Mouse (Mus musculus): ENCODE measurements at regions not wholly inside any gene's neighbourhood (a gene's known extent, or its start where the extent isn't known, plus 50 kb on each side); places are given as distances from the start of the nearest gene placed in this dataset.

DNA sequence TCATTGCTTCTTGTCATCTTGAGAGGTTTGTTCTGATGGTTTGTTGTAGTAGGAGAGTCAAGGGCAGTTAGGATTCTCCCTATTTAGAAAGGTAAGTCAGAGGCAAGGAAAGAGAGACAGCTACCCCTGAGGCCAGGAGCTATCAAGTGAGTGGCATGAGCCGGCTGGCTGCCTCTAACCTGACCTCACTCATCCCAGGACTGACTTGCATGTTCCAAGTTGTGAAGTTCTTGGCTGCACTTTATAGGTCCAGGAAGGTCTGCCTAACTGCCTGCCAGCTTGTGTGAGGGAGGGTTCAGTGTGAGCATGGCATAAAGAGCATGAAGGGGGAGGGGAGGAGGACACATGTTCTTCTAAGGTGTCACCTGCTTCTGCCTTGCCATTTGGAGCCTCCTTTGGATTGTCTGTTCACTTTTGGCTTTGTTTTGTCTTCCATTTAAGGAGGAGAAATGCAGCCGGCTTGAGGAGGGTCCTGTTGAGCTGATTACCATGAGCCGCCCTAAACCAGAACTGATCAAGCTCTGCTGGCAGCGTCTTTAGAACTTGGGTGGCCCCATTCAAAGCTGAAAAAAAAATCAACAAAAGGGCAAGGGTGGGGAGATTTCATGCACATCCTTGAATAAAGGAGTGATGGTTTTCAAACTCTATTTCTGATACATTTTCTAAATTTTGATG is 160.8 kb downstream of the En1 start:
- Histone ChIP-seq H3K9ac (no peak overlapping the region), H3K4me3 (no peak overlapping the region), H3K4me2 (no peak overlapping the region), H3K36me3 (no peaks in the 10 kb centered on the region), H3K4me1 (replicated peaks) (0 out of 2 replicates have a peak, but pooled peaks cover 4% of the 10 kb centered on the region), H3K27ac (no peak overlapping the region), H3K27me3 (no peaks in the 10 kb centered on the region), H3K9me3 (no peaks in the 10 kb centered on the region)
- 52% methylated on average over 4 of the region's 4 CpGs for WGBS
- no peak for ATAC-seq (ENCODE audit: low FRiP score)

DNA sequence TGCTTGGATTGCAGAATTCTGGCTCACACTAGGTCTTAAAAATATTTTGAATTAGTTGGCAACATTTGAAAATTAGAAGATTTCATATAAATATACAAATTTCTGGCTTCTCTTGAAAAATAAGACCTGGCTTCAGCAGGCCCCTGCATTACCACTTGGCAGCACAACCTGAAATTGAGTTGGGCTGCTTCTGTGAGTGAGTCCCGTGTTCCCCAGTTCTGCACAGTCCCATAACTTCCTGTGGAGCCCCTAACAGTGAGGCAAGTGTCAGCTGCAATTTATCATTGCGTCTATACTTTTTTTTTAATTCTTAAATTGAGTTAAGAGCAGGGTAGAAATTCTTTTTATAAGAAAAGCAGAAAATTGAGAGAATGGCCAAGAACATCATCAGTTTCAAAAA is 164.8 kb downstream of the En1 start:
- Histone ChIP-seq H3K4me2 (no peak overlapping the region), H3K4me1 (replicated peaks) (no peaks in the 10 kb centered on the region), H3K4me3 (no peak overlapping the region), H3K36me3 (no peaks in the 10 kb centered on the region), H3K27me3 (no peaks in the 10 kb centered on the region), H3K27ac (no peak overlapping the region), H3K9me3 (no peaks in the 10 kb centered on the region), H3K9ac (no peak overlapping the region)
- no peak for ATAC-seq (ENCODE audit: low FRiP score)
- 88% methylated on average over 2 of the region's 2 CpGs for whole genome bisulfite sequencing

DNA sequence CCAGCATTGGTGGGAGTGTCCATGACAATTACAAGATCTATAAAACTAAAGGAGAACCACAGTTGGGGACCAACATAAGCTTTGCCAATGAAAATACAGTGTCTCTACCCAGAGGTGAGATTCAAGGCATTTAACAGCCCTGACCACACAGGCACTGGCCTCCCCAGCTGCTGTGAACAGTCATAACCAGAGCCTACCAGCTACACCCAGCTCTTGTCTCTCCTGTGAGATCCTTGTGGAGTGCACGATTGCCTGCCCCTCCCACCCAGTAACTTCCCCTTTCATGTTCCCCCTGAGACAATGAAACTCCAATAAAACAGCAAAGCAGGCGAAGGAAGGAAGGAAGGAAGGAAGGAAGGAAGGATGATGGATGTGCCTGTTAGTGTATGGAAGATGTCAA is 169.1 kb downstream of the En1 start:
- no peaks in the 10 kb centered on the region for H3K9me3 ChIP-seq
- H3K27ac ChIP-seq, result no peak overlapping the region
- WGBS, result 40% methylated on average over 2 of the region's 2 CpGs
- no peak overlapping the region for H3K4me2 ChIP-seq
- no peak overlapping the region for H3K9ac ChIP-seq
- H3K27me3 ChIP-seq, result no peaks in the 10 kb centered on the region
- H3K4me3 ChIP-seq, result no peak overlapping the region
- no peak for ATAC-seq (ENCODE audit: low FRiP score)
- H3K4me1 ChIP-seq (replicated peaks), result no peaks in the 10 kb centered on the region
- no peaks in the 10 kb centered on the region for H3K36me3 ChIP-seq

DNA sequence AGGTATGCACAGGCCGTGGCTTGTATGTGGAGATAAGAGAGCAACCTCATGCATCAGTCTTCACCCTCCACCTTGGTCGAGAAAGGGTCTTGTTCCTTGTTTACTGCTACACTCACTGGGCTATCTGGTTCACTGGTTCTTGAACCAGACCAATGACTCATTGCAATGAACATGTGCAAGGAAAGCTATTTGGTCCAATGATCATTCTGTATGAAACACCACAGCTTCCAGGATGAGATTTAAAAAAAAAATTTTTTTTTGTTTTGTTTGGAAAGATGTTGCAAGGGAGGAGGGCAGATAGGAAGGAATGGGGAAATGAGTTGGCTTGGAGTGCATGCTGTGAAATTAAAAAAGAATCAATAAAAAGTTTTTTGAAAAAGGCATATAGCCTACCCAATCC is 174.7 kb downstream of the En1 start:
- Histone ChIP-seq H3K4me3 (no peak overlapping the region), H3K4me1 (replicated peaks) (no peaks in the 10 kb centered on the region), H3K9me3 (no peaks in the 10 kb centered on the region), H3K36me3 (no peaks in the 10 kb centered on the region), H3K9ac (no peak overlapping the region), H3K27ac (no peak overlapping the region), H3K4me2 (no peak overlapping the region), H3K27me3 (no peaks in the 10 kb centered on the region)
- ATAC-seq (ENCODE audit: low FRiP score), result no peak
- WGBS, result 87% methylated on average over 2 of the region's 2 CpGs

DNA sequence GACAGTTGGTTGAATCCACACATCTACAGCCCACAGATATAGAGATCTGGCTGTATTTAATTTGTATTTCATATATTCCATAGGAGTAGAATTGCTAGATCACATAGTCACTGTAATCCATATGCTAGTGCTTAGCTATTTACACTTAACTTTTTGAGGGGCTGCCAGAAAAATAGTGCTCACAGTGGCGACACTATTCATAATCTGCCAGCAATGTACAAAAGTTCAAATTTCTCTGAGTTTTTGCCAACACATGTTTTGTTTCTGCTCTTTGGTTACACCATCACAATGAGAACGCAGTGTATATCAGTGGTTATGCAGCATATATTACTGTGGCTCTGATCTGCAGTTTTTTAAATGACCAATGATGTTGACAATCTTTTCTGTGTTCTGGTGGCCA is 175.2 kb downstream of the En1 start:
- no peak overlapping the region for H3K9ac ChIP-seq
- H3K27me3 ChIP-seq, result no peaks in the 10 kb centered on the region
- H3K4me2 ChIP-seq, result no peak overlapping the region
- 94% methylated on average over 2 of the region's 2 CpGs for WGBS
- H3K36me3 ChIP-seq, result no peaks in the 10 kb centered on the region
- no peaks in the 10 kb centered on the region for H3K9me3 ChIP-seq
- ATAC-seq (ENCODE audit: low FRiP score), result no peak
- H3K4me3 ChIP-seq, result no peak overlapping the region
- no peak overlapping the region for H3K27ac ChIP-seq
- no peaks in the 10 kb centered on the region for H3K4me1 ChIP-seq (replicated peaks)

DNA sequence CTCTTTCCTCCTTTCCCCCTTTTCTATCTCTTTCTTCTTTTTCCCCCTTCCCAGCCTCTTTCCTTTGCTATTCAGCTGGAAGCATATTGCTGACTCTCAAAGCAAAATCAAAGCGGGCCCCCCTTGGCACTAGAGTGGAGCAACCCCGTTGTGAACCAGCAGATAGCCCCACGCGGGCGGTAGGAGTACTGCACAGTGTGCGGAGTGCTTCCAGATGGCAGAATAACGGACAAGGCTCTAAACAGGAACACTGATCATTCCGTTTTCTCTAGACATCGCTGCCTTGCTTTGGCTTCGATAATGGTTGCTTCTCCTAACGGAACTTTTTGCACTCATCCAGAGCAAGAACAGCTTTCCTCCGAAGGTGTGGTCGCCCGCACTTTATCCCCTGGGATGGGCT is 193.0 kb downstream of the En1 start:
- 69% methylated on average over 14 of the region's 14 CpGs for WGBS
- no peaks in the 10 kb centered on the region for H3K4me1 ChIP-seq (replicated peaks)
- H3K9me3 ChIP-seq, result no peaks in the 10 kb centered on the region
- H3K36me3 ChIP-seq, result no peaks in the 10 kb centered on the region
- H3K4me2 ChIP-seq, result no peak overlapping the region
- no peak for ATAC-seq (ENCODE audit: low FRiP score)
- no peaks in the 10 kb centered on the region for H3K27me3 ChIP-seq
- H3K27ac ChIP-seq, result no peak overlapping the region
- H3K9ac ChIP-seq, result no peak overlapping the region
- H3K4me3 ChIP-seq, result no peak overlapping the region

DNA sequence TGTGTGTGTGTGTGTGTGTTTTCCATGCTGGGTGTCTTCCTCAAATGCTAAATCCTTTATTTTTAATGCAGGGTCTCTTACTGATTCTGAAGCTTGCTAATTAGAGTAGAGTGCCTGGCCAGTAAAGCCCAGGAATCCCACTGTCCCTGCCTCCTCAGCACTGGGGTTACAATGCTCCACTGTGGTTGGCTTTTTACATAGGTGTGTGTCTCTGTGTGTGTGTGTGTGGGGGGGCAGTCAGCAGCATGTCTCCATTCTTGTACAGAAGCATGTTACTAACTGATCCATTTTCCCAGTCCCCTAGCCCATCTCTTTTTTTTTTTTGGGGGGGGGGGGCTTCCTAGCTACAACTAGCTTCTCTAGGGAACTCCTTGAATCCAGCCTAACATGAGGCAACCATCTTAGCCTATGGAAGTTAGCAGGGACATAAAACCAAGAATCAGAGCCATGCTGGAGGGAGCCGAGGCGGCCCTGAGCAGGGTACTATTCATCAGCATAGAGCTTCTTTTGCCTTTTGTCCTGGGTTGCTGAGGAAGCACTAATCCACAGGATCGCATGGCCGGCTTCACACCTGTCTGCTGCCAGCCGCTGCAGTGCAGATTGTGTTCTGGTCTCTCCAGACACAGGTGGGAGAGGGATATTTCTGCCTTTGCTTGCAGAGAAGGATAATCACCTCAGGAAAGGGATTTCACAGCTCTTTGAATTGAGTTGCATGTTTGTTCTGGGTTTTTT is 199.2 kb downstream of the En1 start:
- WGBS, result 35% methylated on average over 5 of the region's 5 CpGs

DNA sequence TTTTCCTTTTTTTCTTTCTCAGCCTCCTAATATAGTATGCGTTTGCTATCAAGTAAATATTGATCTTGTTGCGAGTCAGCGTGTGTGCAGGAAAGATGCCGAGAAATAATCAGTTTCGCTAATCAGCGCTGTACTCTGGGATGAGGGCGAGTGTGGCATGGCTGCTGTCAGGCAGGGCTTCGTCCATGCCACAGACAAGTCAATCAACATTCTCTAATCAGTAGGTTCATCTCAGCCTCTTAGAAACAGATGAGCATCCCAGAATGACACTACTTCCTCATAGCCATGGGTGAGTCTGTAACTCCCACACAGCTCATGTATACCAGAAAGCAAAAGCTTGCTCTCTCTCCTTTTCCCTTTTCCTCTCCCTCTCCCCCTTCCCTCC is 199.8 kb downstream of the En1 start:
- Histone ChIP-seq H3K27me3 (no peaks in the 10 kb centered on the region), H3K4me2 (no peak overlapping the region), H3K9me3 (no peaks in the 10 kb centered on the region), H3K9ac (no peak overlapping the region), H3K36me3 (no peaks in the 10 kb centered on the region), H3K27ac (no peak overlapping the region), H3K4me3 (no peak overlapping the region), H3K4me1 (replicated peaks) (no peaks in the 10 kb centered on the region; the same call in 1 of the 2 replicates)
- ATAC-seq (ENCODE audit: low FRiP score), result no peak
- 72% methylated on average over 8 of the region's 8 CpGs for WGBS

More for the DNA sequence above, 199.2 kb downstream of the En1 start:
- ATAC-seq (ENCODE audit: low FRiP score), result no peak; the same call in 1 of the 2 replicates
- Histone ChIP-seq H3K4me2 (no peak overlapping the region), H3K4me3 (no peak overlapping the region), H3K9ac (no peak overlapping the region), H3K9me3 (no peaks in the 10 kb centered on the region), H3K27me3 (no peaks in the 10 kb centered on the region), H3K36me3 (no peaks in the 10 kb centered on the region), H3K4me1 (replicated peaks) (no peaks in the 10 kb centered on the region; the same call in 1 of the 2 replicates), H3K27ac (no peak overlapping the region)

DNA sequence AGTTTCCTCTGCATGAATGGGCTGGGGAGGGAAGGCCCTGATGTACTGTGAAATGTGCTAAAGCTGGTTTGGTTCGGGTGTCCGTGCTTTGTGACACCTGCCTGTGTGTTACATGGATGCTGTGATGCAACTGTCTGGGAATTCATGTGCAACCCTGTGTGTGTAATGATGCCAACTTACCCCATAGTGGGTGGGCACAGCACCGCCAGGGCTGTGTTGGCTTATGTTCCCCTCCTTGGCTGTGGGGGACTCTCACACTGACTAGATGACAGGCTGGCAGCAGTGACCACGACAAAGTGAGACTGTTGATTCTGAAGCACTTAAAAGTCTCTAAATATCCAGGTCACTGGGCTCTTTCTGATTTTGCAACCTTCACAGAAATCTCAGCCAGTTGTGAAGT is 212.2 kb downstream of the En1 start:
- H3K9me3 ChIP-seq, result no peaks in the 10 kb centered on the region
- 80% methylated on average over 4 of the region's 4 CpGs for WGBS
- no peak overlapping the region for H3K9ac ChIP-seq
- H3K27ac ChIP-seq, result no peak overlapping the region
- no peaks in the 10 kb centered on the region for H3K36me3 ChIP-seq
- no peak for ATAC-seq (ENCODE audit: low FRiP score)
- H3K27me3 ChIP-seq, result no peaks in the 10 kb centered on the region
- H3K4me2 ChIP-seq, result no peak overlapping the region
- H3K4me1 ChIP-seq (replicated peaks), result no peaks in the 10 kb centered on the region
- H3K4me3 ChIP-seq, result no peak overlapping the region

DNA sequence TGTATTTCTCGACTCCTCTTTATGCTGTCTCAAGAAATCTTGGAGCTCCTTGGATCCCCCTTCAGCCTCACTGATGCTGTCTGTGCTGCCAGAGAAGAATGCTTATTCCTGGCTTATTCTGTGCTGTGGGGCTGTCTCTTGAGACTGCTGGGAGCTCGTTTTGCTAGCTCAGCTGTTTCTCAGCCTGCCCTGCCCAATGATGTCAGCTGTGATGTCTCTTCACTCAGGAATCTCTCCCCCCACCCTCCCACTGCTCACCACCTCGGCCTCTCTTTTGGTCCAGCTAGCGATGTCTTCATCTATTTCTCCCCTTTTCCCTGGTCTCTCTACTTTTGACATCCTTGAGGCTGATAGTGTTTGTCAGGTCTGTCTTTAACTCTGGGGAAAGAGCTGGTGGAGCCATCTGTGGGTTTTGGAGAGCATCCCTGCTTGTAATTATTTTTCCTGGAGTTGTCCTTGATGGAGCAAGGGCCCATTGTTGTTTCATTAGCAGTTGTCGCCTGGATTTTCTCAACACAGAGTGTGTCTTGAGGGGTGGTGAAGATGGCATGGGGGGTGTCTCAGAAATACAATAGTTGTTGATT is 214.1 kb downstream of the En1 start:
- Histone ChIP-seq H3K4me3 (no peak overlapping the region), H3K9ac (no peak overlapping the region), H3K27me3 (no peaks in the 10 kb centered on the region), H3K9me3 (no peaks in the 10 kb centered on the region), H3K4me1 (replicated peaks) (no peaks in the 10 kb centered on the region), H3K4me2 (no peak overlapping the region), H3K27ac (no peak overlapping the region), H3K36me3 (no peaks in the 10 kb centered on the region)
- 54% methylated on average over 5 of the region's 5 CpGs for WGBS
- no peak for ATAC-seq (ENCODE audit: low FRiP score)

DNA sequence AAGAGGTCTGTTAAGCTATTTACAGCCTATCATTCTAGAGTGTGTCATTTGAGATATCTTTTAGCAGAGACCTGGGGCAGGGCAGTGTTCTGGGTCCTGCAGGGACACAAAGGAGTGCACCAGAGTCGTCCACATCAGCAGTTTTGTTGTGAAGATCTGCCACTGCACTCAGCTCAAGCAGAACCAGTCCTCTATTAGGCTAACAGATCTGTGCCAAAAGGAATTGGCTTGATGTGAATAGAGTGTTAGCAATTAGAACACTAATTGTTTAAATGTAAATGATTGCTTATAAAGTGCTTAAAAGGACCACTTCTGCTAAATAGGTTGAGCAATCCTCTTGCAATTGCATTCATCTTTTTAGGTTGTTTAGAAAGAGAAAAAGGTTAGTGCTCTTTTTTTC is 215.3 kb downstream of the En1 start:
- Histone ChIP-seq H3K36me3 (no peaks in the 10 kb centered on the region), H3K4me2 (no peak overlapping the region), H3K9me3 (no peaks in the 10 kb centered on the region), H3K9ac (no peak overlapping the region), H3K4me3 (no peak overlapping the region), H3K4me1 (replicated peaks) (no peaks in the 10 kb centered on the region), H3K27me3 (no peaks in the 10 kb centered on the region), H3K27ac (no peak overlapping the region)
- 19% methylated on average over 1 of the region's 1 CpGs for WGBS
- ATAC-seq (ENCODE audit: low FRiP score), result no peak

DNA sequence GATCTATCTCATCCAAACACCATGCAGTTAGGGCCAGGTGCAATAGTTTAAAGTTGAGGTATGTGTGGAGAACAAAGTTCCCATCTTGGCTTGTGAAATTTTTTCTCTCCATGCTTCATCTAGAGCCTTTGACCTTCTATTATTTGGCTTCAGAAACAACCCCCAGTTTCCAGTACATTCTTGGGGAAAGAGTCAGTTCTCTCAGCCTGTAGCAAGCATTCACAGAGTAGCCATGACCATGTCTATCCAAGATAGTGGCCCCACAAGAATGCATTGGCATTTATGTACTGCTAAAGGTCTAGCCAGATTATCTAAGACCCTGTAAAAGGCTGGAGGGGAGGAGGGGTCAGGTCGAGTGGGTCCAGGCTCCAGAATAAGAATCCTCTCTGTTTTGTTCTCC is 229.8 kb downstream of the En1 start:
- Histone ChIP-seq H3K27me3 (no peaks in the 10 kb centered on the region), H3K4me1 (replicated peaks) (no peaks in the 10 kb centered on the region), H3K4me3 (no peak overlapping the region), H3K4me2 (no peak overlapping the region), H3K27ac (no peak overlapping the region), H3K36me3 (no peaks in the 10 kb centered on the region), H3K9ac (no peak overlapping the region), H3K9me3 (no peaks in the 10 kb centered on the region)
- no peak for ATAC-seq (ENCODE audit: low FRiP score)
- 83% methylated on average over 1 of the region's 1 CpGs for WGBS

DNA sequence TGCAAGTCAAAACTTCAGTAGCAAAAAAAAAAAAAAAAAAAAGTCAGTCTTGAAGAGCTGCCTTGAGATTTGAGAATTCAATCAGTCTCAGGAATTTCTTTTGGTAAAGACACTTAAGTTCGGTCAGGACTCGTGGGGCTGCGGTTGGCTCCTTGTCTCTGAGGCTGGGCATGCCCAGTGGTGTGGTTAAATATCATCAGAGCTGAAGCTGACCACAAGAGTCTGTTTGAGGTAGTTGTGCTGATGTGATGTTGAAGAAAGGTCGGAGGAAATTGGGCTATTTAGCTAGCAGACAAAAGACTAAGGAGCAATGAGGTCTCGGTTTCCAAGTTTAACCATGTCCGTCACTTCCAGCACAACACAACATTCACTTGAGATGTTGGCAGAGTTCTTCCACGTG is 240.4 kb downstream of the En1 start:
- Histone ChIP-seq H3K4me3 (no peak overlapping the region), H3K4me1 (replicated peaks) (no peaks in the 10 kb centered on the region), H3K9me3 (no peaks in the 10 kb centered on the region), H3K4me2 (no peak overlapping the region), H3K27me3 (no peaks in the 10 kb centered on the region), H3K9ac (no peak overlapping the region), H3K36me3 (no peaks in the 10 kb centered on the region), H3K27ac (no peak overlapping the region)
- 77% methylated on average over 7 of the region's 7 CpGs for WGBS
- no peak for ATAC-seq (ENCODE audit: low FRiP score)
